Mouse (Mus musculus) heart, embryonic 16.5 days (tissue): ENCODE data around the gene Xpr1. TPM values are rescaled to one million over a fixed set of nuclear protein-coding genes. Genes with fewer than 3 reads are reported as not detected.
A peak's percentile ranks its signal among the peaks of the same experiment; 100 is the strongest.

Experiments used
- ATAC-seq: fragments of 200-750 bp; cut with Nextera tagmentation; replicated peaks from 2 replicates; pipeline ENCODE4 v1.8.0; 2017; ENCODE audit warnings: moderate number of reproducible peaks; ENCODE audit not compliant: insufficient read depth, low FRiP score; ENCODE audit errors: extremely low read depth
- H3K27ac ChIP-seq: fragments of 300-500 bp; sonication (generic); 2 replicates; pipeline ENCODE4 v1.5.1; 2014; ENCODE audit warnings: mild to moderate bottlenecking, low read length, control low read depth, moderate library complexity
- H3K27me3 ChIP-seq: fragments of 300-500 bp; sonication (generic); 2 replicates; pipeline ENCODE4 v1.6.1; 2014; ENCODE audit warnings: low read length, mixed read lengths; ENCODE audit not compliant: control insufficient read depth, insufficient read depth
- H3K36me3 ChIP-seq: fragments of 300-500 bp; sonication (generic); 2 replicates; pipeline ENCODE4 v1.6.1; 2014; ENCODE audit not compliant: control insufficient read depth, insufficient read depth
- H3K4me1 ChIP-seq: fragments of 300-500 bp; sonication (generic); 2 replicates; pipeline ENCODE4 v1.6.1; 2014; ENCODE audit warnings: low read length, mixed read lengths; ENCODE audit not compliant: control insufficient read depth, insufficient read depth
- H3K4me2 ChIP-seq: fragments of 300-500 bp; sonication (generic); 2 replicates; pipeline ENCODE4 v1.6.1; 2014; ENCODE audit warnings: low read depth, mild to moderate bottlenecking, control low read depth, low read length
- H3K4me3 ChIP-seq: fragments of 300-500 bp; sonication (generic); 2 replicates; pipeline ENCODE4 v1.5.1; 2014; ENCODE audit warnings: mild to moderate bottlenecking, control low read depth, low read length
- H3K9ac ChIP-seq: fragments of 300-500 bp; sonication (generic); 2 replicates; pipeline ENCODE4 v1.6.1; 2014; ENCODE audit warnings: low read length, control low read depth
- H3K9me3 ChIP-seq: fragments of 300-500 bp; sonication (generic); replicated peaks from 2 replicates; pipeline ENCODE4 v1.6.1; 2016; ENCODE audit warnings: low read length; ENCODE audit not compliant: control insufficient read depth
- WGBS: fragments of 180-500 bp; shearing (Covaris S2); extraction: QIAGEN DNeasy Blood & Tissue Kit; methylation state at CpG from one replicate; pipeline ENCODE4 v1.1.7; 2014; 5-methylcytosine and 5-hydroxymethylcytosine counted together
- polyA plus RNA-seq: library from polyadenylated mRNA; unstranded; fragments of >200 nt; fragmentation: Nextera tagmentation; extraction: Ambion mirVana; gene quantifications from 2 replicates; pipeline ENCODE4 v1.2.1, GENCODE M21; 2015

The Xpr1 gene
- polyA plus RNA-seq, 1 experiment from 2014 or later: 9.1 TPM

- H3K4me2 ChIP-seq: peak overlapping the region; percentile 47; the same call in 1 of the 2 replicates
- 64% methylated on average over 4 of the region's 4 CpGs for WGBS
- H3K4me1 ChIP-seq: peaks cover 7% of the 10 kb centered on the region
- no peak for ATAC-seq
- no peaks in the 10 kb centered on the region for H3K36me3 ChIP-seq
- H3K9me3 ChIP-seq: no peaks in the 10 kb centered on the region
- H3K27me3 ChIP-seq: no peaks in the 10 kb centered on the region
- H3K4me3 ChIP-seq: peak overlapping the region; percentile 14; the same call in 1 of the 2 replicates
- H3K9ac ChIP-seq: no peak overlapping the region; the same call in 1 of the 2 replicates
- no peak overlapping the region for H3K27ac ChIP-seq
These were observed 1.8 kb downstream of the Xpr1 start for GRCm38 (mm10) chr1:155415421-155415820.

GRCm38 (mm10) chr1:155412705-155413104, 4.5 kb downstream of the Xpr1 start:
- ATAC-seq: no peak
- H3K27me3 ChIP-seq: no peaks in the 10 kb centered on the region
- H3K27ac ChIP-seq: no peak overlapping the region
- H3K9ac ChIP-seq: no peak overlapping the region
- no peak overlapping the region for H3K4me3 ChIP-seq
- no peaks in the 10 kb centered on the region for H3K36me3 ChIP-seq
- 82% methylated on average over 2 of the region's 2 CpGs for WGBS
- no peak overlapping the region for H3K4me2 ChIP-seq
- H3K4me1 ChIP-seq: peaks cover 6% of the 10 kb centered on the region
- H3K9me3 ChIP-seq: no peaks in the 10 kb centered on the region

GRCm38 (mm10) chr1:155408577-155408966, 8.6 kb downstream of the Xpr1 start:
- ATAC-seq: no peak
- Histone ChIP-seq H3K9ac (no peak overlapping the region), H3K27me3 (no peaks in the 10 kb centered on the region), H3K4me1 (no peaks in the 10 kb centered on the region), H3K4me2 (no peak overlapping the region), H3K9me3 (0 out of 2 replicates have a peak, but pooled peaks cover 4% of the 10 kb centered on the region), H3K27ac (no peak overlapping the region), H3K4me3 (no peak overlapping the region), H3K36me3 (no peaks in the 10 kb centered on the region)
- 75% methylated on average over 2 of the region's 2 CpGs for WGBS

GRCm38 (mm10) chr1:155407697-155408576, 9.3 kb downstream of the Xpr1 start:
- no peak overlapping the region for H3K4me3 ChIP-seq
- H3K9me3 ChIP-seq: 0 out of 2 replicates have a peak, but pooled peaks cover 4% of the 10 kb centered on the region
- ATAC-seq: no peak
- H3K9ac ChIP-seq: no peak overlapping the region
- no peak overlapping the region for H3K4me2 ChIP-seq
- WGBS: 77% methylated on average over 11 of the region's 11 CpGs
- no peaks in the 10 kb centered on the region for H3K4me1 ChIP-seq
- no peaks in the 10 kb centered on the region for H3K36me3 ChIP-seq
- no peaks in the 10 kb centered on the region for H3K27me3 ChIP-seq
- no peak overlapping the region for H3K27ac ChIP-seq

- H3K9ac ChIP-seq: no peak overlapping the region
- no peak for ATAC-seq
- peaks cover 1% of the 10 kb centered on the region for H3K4me1 ChIP-seq
- no peak overlapping the region for H3K4me2 ChIP-seq
- 75% methylated on average over 4 of the region's 4 CpGs for WGBS
- H3K9me3 ChIP-seq: 0 out of 2 replicates have a peak, but pooled peaks cover 4% of the 10 kb centered on the region
- no peak overlapping the region for H3K4me3 ChIP-seq
- no peaks in the 10 kb centered on the region for H3K36me3 ChIP-seq
- H3K27ac ChIP-seq: no peak overlapping the region
- no peaks in the 10 kb centered on the region for H3K27me3 ChIP-seq
These were observed 17.2 kb downstream of the Xpr1 start for GRCm38 (mm10) chr1:155400056-155400455.

GRCm38 (mm10) chr1:155394829-155395228, 22.4 kb downstream of the Xpr1 start:
- H3K4me3 ChIP-seq: no peak overlapping the region
- H3K4me2 ChIP-seq: no peak overlapping the region
- H3K27me3 ChIP-seq: no peaks in the 10 kb centered on the region
- no peak for ATAC-seq
- no peak overlapping the region for H3K27ac ChIP-seq
- H3K36me3 ChIP-seq: no peaks in the 10 kb centered on the region
- 67% methylated on average over 6 of the region's 6 CpGs for WGBS
- H3K4me1 ChIP-seq: peaks cover 8% of the 10 kb centered on the region
- no peak overlapping the region for H3K9ac ChIP-seq
- H3K9me3 ChIP-seq: no peaks in the 10 kb centered on the region

- H3K36me3 ChIP-seq: no peaks in the 10 kb centered on the region
- no peak overlapping the region for H3K9ac ChIP-seq
- no peak for ATAC-seq
- no peaks in the 10 kb centered on the region for H3K9me3 ChIP-seq
- peaks cover 8% of the 10 kb centered on the region for H3K4me1 ChIP-seq
- no peak overlapping the region for H3K4me3 ChIP-seq
- 25% methylated on average over 2 of the region's 2 CpGs for WGBS
- no peaks in the 10 kb centered on the region for H3K27me3 ChIP-seq
- no peak overlapping the region for H3K4me2 ChIP-seq
- H3K27ac ChIP-seq: no peak overlapping the region
These were observed 23.2 kb downstream of the Xpr1 start for GRCm38 (mm10) chr1:155394021-155394420.

- no peaks in the 10 kb centered on the region for H3K27me3 ChIP-seq
- no peak overlapping the region for H3K4me3 ChIP-seq
- 87% methylated on average over 7 of the region's 7 CpGs for WGBS
- no peak overlapping the region for H3K9ac ChIP-seq
- no peak overlapping the region for H3K4me2 ChIP-seq
- ATAC-seq: no peak
- H3K9me3 ChIP-seq: no peaks in the 10 kb centered on the region
- no peak overlapping the region for H3K27ac ChIP-seq
- H3K4me1 ChIP-seq: peaks cover 8% of the 10 kb centered on the region
- no peaks in the 10 kb centered on the region for H3K36me3 ChIP-seq
These were observed 24.4 kb downstream of the Xpr1 start for GRCm38 (mm10) chr1:155392825-155393224.

- no peaks in the 10 kb centered on the region for H3K27me3 ChIP-seq
- WGBS: 66% methylated on average over 4 of the region's 4 CpGs
These were observed 25.7 kb downstream of the Xpr1 start for GRCm38 (mm10) chr1:155391537-155391936.

More at GRCm38 (mm10) chr1:155391537-155391936, 25.7 kb downstream of the Xpr1 start:
- no peaks in the 10 kb centered on the region for H3K36me3 ChIP-seq
- no peak overlapping the region for H3K4me2 ChIP-seq
- no peak overlapping the region for H3K27ac ChIP-seq
- no peaks in the 10 kb centered on the region for H3K9me3 ChIP-seq
- no peak overlapping the region for H3K9ac ChIP-seq
- ATAC-seq: no peak
- no peak overlapping the region for H3K4me3 ChIP-seq
- peaks cover 8% of the 10 kb centered on the region for H3K4me1 ChIP-seq
